Mouse (Mus musculus) large intestine, adult 2 months (tissue): ENCODE results near the gene Fads6. TPM values are rescaled to one million over a fixed set of nuclear protein-coding genes. Genes with fewer than 3 reads are reported as not detected.

Source experiments
- DNase-seq: peaks from one replicate; pipeline ENCODE4 v3.0.0-alpha.2; 2012; ENCODE audit warnings: low read depth, low spot score
- WGBS: fragments of 180-500 bp; shearing (Covaris S2); methylation state at CpG from one replicate; pipeline ENCODE4 v1.1.7; 2018; 5-methylcytosine and 5-hydroxymethylcytosine counted together
- polyA plus RNA-seq: library from polyadenylated mRNA; depleted of rRNA; stranded (reverse); fragments of >200 nt; gene quantifications from 2 replicates; pipeline ENCODE4 v1.2.3, GENCODE M21; 2012; rRNA removed

Fads6 gene
- 0.51 and 0.53 TPM in 2 replicates for polyA plus RNA-seq

- DNase-seq = no peak
- 1% methylated on average over 44 of the region's 44 CpGs for WGBS
These were observed at the start of gene Fads6 for GRCm38 (mm10) chr11:115297214-115297826. Fads6 (minus strand) TSS chr11:115297663.

DNA sequence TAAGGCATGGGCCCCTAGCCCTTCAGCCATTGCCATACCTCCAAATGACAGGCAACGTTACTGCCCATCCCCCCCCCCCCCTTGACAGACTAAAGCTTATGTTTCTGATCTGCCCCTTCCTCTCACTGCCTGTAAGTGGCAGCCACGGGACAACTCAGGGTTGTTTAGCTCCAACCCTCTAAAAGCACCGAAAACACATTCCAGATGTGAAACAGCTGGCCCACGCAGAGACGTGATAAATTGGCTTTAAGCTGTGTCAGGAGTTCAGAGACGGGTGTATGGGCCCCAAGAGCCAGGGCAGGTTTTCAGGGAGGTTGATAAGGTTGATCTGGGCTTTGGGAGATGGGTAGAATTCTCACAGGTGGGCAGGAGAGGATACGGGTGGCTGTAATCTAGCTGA lies 48.1 kb upstream of the Fads6 start:
- no peak for DNase-seq
- 47% methylated on average over 7 of the region's 7 CpGs for WGBS

DNA sequence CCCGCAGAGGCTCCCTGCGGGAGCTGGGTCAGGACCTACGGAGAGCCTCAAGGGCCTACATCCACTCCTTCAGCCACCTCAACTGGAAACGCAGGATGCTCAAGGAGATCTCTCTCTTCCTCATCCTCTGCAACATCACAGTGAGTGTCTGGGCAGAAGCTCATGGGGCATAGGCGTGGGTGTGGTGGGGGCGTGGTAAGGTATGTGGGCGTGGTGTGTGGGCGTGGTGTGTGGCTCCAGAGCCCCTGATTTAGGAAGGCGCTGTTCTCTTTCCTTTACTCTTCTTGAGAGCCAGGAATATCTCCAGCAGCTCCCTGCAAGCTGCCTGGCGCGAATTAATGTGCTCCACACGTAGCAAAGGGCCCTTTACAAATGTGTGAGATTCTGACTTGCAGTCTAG lies 47.5 kb upstream of the Fads6 start:
- DNase-seq = no peak
- 25% methylated on average over 12 of the region's 12 CpGs for WGBS

DNA sequence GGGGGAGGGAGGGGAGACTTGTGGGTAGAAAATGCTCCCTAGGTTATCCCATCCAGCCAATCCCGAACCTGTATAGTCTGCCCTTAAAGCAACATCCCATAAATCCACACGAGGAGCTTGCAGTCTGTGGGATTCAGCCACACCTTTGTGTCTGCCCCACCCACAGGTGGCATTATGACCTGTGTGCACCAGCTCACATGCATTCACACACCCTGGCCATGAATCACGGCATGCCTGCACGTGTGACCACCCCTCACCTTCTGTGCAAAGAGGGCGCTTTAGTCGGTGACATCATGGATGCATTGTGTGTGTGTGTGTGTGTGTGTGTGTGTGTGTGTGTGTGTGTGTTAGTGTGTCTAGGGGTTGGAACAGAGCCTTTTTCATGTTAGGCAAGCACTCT lies 44.4 kb upstream of the Fads6 start:
- 31% methylated on average over 6 of the region's 6 CpGs for WGBS
- DNase-seq = no peak

GRCm38 (mm10) chr11:115341246-115341645 lies 43.8 kb upstream of the Fads6 start:
- 39% methylated on average over 2 of the region's 2 CpGs for WGBS
- no peak for DNase-seq

DNA sequence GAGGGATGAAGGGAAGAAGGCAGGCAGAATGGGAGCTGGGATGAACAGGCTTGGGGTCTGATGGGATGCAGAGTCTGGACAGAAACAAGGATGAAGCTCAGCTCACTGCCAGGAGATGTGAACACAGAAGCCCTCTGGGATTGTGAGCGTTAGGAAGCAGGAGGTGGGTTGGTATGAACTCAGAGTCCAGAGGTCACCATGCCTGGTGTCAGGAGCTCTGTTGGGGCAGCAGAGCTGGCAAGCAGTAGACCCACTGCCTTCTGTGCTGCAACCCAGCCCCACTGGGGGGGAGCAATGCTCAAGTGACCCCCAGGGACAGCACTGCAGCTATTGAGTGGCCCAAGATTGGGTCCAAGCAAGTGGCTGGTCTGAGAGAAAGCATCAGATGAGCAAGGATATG lies 40.4 kb upstream of the Fads6 start:
- DNase-seq = no peak
- WGBS = 29% methylated on average over 1 of the region's 1 CpGs

GRCm38 (mm10) chr11:115337350-115337749 lies 39.9 kb upstream of the Fads6 start:
- 23% methylated on average over 3 of the region's 3 CpGs for WGBS
- no peak for DNase-seq

DNA sequence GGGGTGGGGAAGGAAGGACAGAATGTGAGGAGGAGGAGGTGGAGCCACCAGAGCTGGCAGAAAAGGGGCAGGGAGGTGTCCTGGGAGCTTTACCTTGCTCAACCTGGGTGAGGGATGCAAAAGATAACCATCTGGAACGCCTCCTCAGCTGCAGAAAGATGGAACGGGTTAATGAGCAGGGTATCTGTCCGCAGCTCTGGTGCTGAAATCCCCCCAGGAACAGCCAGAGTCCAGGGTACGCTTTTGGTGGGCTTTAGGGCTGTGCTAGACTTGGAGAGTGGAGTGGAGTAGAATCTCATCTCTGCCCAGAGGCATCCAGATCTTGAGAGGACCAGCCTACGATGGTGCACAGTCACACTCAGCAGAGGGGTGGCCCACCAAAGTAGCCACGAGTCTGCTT lies 38.7 kb upstream of the Fads6 start:
- 12% methylated on average over 6 of the region's 6 CpGs for WGBS

GRCm38 (mm10) chr11:115335223-115335622 lies 37.8 kb upstream of the Fads6 start:
- peak; percentile 46 for DNase-seq
- 20% methylated on average over 12 of the region's 12 CpGs for WGBS

More for the DNA sequence above, 38.7 kb upstream of the Fads6 start:
- no peak for DNase-seq

DNA sequence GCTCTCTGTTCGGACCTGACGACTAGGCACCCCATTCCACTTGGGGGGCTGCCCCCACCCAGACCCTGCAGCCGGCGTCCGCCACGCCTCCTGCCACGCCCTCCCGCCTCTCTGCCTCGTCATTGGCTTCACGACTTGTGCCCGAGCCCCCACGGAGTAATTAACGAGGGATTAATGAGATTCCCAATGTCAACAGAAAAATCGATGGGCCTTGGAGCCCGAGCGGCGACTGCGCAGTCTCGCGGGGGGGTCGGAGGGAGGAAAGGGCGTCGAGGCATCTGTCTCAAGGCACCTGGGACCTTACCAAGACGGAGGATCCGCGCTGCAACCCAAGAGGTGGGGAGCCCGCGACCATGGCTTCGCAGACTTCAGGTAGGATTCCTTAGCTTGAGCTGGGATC lies 37.1 kb upstream of the Fads6 start, which contains the start of gene Otop3:
Gene Otop3, plus strand, starts transcription at position 201 of the 400 bp plus-strand sequence.
- no peak for DNase-seq
- 4% methylated on average over 29 of the region's 29 CpGs for WGBS

GRCm38 (mm10) chr11:115329339-115329738 lies 31.9 kb upstream of the Fads6 start:
- DNase-seq = no peak
- 61% methylated on average over 15 of the region's 15 CpGs for WGBS

- 31% methylated on average over 7 of the region's 7 CpGs for WGBS
These were observed 29.3 kb upstream of the Fads6 start for GRCm38 (mm10) chr11:115326730-115327129.

GRCm38 (mm10) chr11:115323354-115323753 lies 25.9 kb upstream of the Fads6 start:
- 21% methylated on average over 32 of the region's 32 CpGs for WGBS
- DNase-seq = no peak

More at GRCm38 (mm10) chr11:115326730-115327129, 29.3 kb upstream of the Fads6 start:
- DNase-seq = no peak

- 4% methylated on average over 34 of the region's 35 CpGs for WGBS
- no peak for DNase-seq
These were observed 24.6 kb upstream of the Fads6 start, which contains the start of gene Ush1g for GRCm38 (mm10) chr11:115321906-115322693. Ush1g (minus strand) TSS chr11:115322041.

DNA sequence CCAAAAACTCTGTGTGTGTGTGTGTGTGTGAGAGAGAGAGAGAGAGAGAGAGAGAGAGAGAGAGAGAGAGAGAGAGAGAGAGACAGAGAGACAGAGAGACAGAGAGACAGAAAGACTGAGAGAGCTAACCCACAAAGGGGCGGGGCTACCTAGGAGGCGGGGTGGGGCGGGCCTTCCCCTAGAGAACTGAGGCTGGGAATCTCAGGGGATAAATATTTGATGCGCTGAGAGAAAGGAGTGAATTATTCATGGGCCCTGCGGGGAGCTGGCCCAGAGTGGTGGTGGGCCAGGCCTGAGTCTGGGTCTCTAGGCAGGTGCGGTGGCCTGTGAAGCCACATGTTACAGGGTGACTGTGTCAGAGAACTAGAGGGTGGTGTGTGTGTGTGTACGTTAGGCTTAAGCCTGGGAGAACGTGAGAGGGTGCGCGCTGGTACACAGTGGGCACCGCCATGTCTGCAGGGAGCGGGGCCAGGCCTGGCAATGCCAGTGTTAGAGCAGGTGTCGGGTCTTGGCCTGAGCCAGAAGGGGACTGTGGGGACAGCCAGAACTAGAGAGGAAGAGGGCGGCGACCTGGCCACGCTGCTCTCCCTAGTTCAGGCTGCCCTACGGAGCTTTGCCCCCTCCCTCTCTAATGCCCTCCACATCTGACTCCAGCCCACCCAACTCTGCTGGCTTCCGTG lies 22.4 kb upstream of the Fads6 start:
- no peak for DNase-seq
- WGBS = 11% methylated on average over 18 of the region's 18 CpGs

GRCm38 (mm10) chr11:115318245-115319027 lies 21.0 kb upstream of the Fads6 start:
- DNase-seq = no peak
- WGBS = 8% methylated on average over 63 of the region's 63 CpGs

DNA sequence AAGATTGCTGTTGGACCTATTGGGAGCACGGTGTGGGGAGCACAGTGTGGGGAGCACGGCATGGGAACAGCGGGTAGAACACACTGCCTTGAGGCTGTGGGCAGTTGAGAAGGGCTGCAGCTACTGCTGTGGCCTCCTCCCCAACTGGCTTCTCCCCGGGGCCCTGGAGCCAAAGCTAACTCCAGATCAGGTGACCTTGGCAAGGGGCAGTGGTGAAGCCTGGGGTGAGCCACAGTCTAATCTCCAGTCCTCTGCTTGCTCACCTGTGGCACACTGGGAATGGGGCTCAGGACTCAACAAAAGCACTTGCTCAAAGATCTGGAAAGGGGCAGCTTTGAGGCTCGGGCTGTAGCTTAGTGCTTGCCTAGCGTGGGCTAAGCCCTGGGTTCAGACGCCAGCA lies 19.7 kb upstream of the Fads6 start:
- WGBS = 59% methylated on average over 7 of the region's 7 CpGs
- DNase-seq = no peak

DNA sequence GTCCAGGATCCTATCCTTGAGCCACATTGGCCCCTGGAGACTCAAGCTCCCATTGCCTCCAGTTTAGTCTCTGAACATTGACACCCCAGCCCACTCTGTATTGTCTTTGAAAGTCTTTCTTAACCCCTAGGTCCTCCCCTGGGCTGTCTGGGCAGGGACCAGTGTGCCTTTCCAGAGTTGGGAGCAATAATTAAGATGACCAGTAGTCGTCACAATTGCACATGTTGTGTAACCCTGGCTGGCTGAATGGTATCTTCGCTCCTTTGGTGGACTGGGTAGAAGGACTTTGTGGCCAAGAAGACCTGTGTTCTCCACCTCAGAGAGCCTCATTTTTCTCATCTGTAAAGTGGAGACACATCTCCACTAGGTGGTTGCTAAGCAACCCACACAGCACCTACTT lies 16.8 kb upstream of the Fads6 start:
- whole genome bisulfite sequencing = 22% methylated on average over 2 of the region's 2 CpGs
- DNase-seq = no peak

DNA sequence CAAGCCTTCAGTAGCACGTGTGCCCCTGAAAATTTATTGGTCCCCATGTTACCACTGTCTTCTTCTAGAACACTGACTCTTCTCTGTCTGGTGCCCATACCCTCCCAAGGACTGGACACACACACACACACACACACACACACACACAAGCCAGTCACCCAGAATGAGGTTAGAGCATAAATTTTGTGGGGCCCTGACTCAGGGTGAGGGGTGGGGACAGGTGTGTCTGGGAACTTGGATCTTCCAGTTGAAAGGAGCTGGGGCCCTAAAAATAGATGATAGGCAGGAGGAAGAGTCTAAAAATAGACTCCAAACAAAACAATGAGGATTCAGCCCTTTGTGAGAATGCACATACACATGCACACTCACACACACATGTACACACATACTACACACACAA lies 11.3 kb upstream of the Fads6 start:
- DNase-seq = no peak
- 20% methylated on average over 1 of the region's 1 CpGs for WGBS

DNA sequence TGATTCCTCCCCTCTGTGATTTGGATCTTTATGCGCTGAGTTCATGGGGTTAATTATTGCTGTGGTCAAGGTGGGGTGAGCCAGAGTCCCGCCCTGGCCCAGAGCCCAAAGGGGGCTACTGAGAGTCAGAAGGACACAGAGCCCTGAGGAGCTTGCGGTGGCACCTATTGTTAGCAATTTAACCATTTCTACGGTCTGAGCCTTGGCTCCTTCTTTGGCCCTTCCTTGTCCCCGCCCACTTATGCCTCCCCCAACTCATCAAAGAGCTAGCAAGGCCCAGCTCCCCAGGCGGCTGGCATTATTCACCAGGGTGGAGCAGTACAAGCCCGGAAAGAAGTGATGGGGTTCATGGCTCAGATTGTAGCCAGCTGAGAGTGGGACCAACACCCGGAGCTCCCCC lies 9.4 kb upstream of the Fads6 start, which contains the start of gene Otop2:
Gene Otop2, plus strand, starts transcription at position 301 of the 400 bp plus-strand sequence.
- WGBS = 36% methylated on average over 8 of the region's 8 CpGs
- DNase-seq = no peak
